Mouse (Mus musculus) midbrain, embryonic 14.5 days (tissue): ENCODE results near the gene Cfap74. TPM values are rescaled to one million over a fixed set of nuclear protein-coding genes. Genes with fewer than 3 reads are reported as not detected.

Source experiments
- ATAC-seq: fragments of 200-750 bp; cut with Nextera tagmentation; 2 replicates; pipeline ENCODE4 v1.8.0; 2017; ENCODE audit warnings: moderate number of reproducible peaks, moderate library complexity; ENCODE audit not compliant: low FRiP score, low TSS enrichment
- DNase-seq: peaks from one replicate; pipeline ENCODE4 v3.0.0-alpha.2; 2015
- H3K27ac ChIP-seq: fragments of 300-500 bp; sonication (generic); replicated peaks from 2 replicates; pipeline ENCODE4 v1.5.1; 2014; ENCODE audit warnings: mild to moderate bottlenecking, low read depth, low read length, moderate library complexity
- H3K27me3 ChIP-seq: fragments of 300-500 bp; sonication (generic); 2 replicates; pipeline ENCODE4 v1.6.1; 2014; ENCODE audit warnings: low read length, control low read depth, mixed read lengths; ENCODE audit not compliant: control insufficient read depth, insufficient read depth
- H3K36me3 ChIP-seq: fragments of 300-500 bp; sonication (generic); 2 replicates; pipeline ENCODE4 v1.6.1; 2014; ENCODE audit warnings: low read length, control low read depth; ENCODE audit not compliant: control insufficient read depth, insufficient read depth
- H3K4me1 ChIP-seq: fragments of 300-500 bp; sonication (generic); 2 replicates; pipeline ENCODE4 v1.6.1; 2014; ENCODE audit warnings: mild to moderate bottlenecking, antibody characterized with exemption, low read length, control low read depth; ENCODE audit not compliant: control insufficient read depth, insufficient read depth
- H3K4me2 ChIP-seq: fragments of 300-500 bp; sonication (generic); 2 replicates; pipeline ENCODE4 v1.6.1; 2014; ENCODE audit warnings: mild to moderate bottlenecking, low read length, moderate library complexity
- H3K4me3 ChIP-seq: fragments of 300-500 bp; sonication (generic); replicated peaks from 2 replicates; pipeline ENCODE4 v1.5.1; 2014; ENCODE audit warnings: low read depth, low read length
- H3K9ac ChIP-seq: fragments of 300-500 bp; sonication (generic); replicated peaks from 2 replicates; pipeline ENCODE4 v1.6.1; 2014; ENCODE audit warnings: mild to moderate bottlenecking, low read length, moderate library complexity
- H3K9me3 ChIP-seq: fragments of 300-500 bp; sonication (generic); 2 replicates; pipeline ENCODE4 v1.6.1; 2016; ENCODE audit warnings: low read length, control low read depth, mixed read lengths; ENCODE audit not compliant: control insufficient read depth
- WGBS: fragments of 180-500 bp; shearing (Covaris S2); extraction: QIAGEN DNeasy Blood & Tissue Kit; methylation state at CpG from one replicate; pipeline ENCODE4 v1.1.7; 2014; 5-methylcytosine and 5-hydroxymethylcytosine counted together
- polyA plus RNA-seq: library from polyadenylated mRNA; unstranded; fragments of >200 nt; fragmentation: Nextera tagmentation; extraction: Ambion mirVana; gene quantifications from 2 replicates; pipeline ENCODE4 v1.2.1, GENCODE M21; 2014

Gene Cfap74
- polyA plus RNA-seq, result 3.3 and 3.6 TPM in 2 replicates

GRCm38 (mm10) chr4:155409058-155409776 is at the start of gene Cfap74:
Gene Cfap74 (plus strand): TSS chr4:155409190.
- no peaks in the 10 kb centered on the region for H3K27me3 ChIP-seq
- H3K36me3 ChIP-seq, result no peaks in the 10 kb centered on the region
- H3K27ac ChIP-seq, result peak within 1 kb of the TSS; percentile 46
- peak within 1 kb of the TSS; percentile 81 for H3K4me2 ChIP-seq
- peaks cover 7% of the 10 kb centered on the region; the same call in 1 of the 2 replicates for H3K4me1 ChIP-seq
- H3K4me3 ChIP-seq, result peak within 1 kb of the TSS; percentile 50
- under 1% methylated on average over 35 of the region's 35 CpGs for WGBS
- DNase-seq, result peak; percentile 94
- H3K9ac ChIP-seq, result peak within 1 kb of the TSS; percentile 40; the same call in 1 of the 2 replicates
- no peaks in the 10 kb centered on the region for H3K9me3 ChIP-seq
- ATAC-seq, result peak; percentile 96

- Histone ChIP-seq H3K9ac (no peak overlapping the region), H3K4me1 (0 out of 2 replicates have a peak, but pooled peaks cover 3% of the 10 kb centered on the region), H3K27ac (no peak overlapping the region), H3K9me3 (no peaks in the 10 kb centered on the region), H3K4me2 (no peak overlapping the region), H3K4me3 (no peak overlapping the region), H3K27me3 (peaks cover 43% of the 10 kb centered on the region), H3K36me3 (no peaks in the 10 kb centered on the region)
- DNase-seq (no peak), ATAC-seq (no peak)
- 40% methylated on average over 12 of the region's 12 CpGs for WGBS
These were observed 49.2 kb upstream of the Cfap74 start for GRCm38 (mm10) chr4:155359560-155360464.

- Histone ChIP-seq H3K9me3 (no peaks in the 10 kb centered on the region), H3K36me3 (no peaks in the 10 kb centered on the region), H3K27ac (no peak overlapping the region), H3K4me2 (peak overlapping the region; percentile 51), H3K9ac (no peak overlapping the region), H3K4me3 (peak overlapping the region; percentile 33), H3K27me3 (peaks cover 43% of the 10 kb centered on the region), H3K4me1 (0 out of 2 replicates have a peak, but pooled peaks cover 3% of the 10 kb centered on the region)
- ATAC-seq (no peak), DNase-seq (no peak)
- WGBS, result 1% methylated on average over 42 of the region's 42 CpGs
These were observed 48.1 kb upstream of the Cfap74 start for GRCm38 (mm10) chr4:155360856-155361255.

GRCm38 (mm10) chr4:155361303-155361791 is 47.6 kb upstream of the Cfap74 start, which contains the start of gene Prkcz:
Gene Prkcz (minus strand): TSS chr4:155361361.
- H3K4me1 ChIP-seq, result 0 out of 2 replicates have a peak, but pooled peaks cover 3% of the 10 kb centered on the region
- H3K27me3 ChIP-seq, result peaks cover 43% of the 10 kb centered on the region
- H3K4me3 ChIP-seq, result peak within 1 kb of the TSS; percentile 33
- no peak for ATAC-seq
- no peak within 1 kb of the TSS for H3K9ac ChIP-seq
- H3K27ac ChIP-seq, result no peak within 1 kb of the TSS
- DNase-seq, result peak; percentile 69
- H3K36me3 ChIP-seq, result no peaks in the 10 kb centered on the region
- peak within 1 kb of the TSS; percentile 51 for H3K4me2 ChIP-seq
- under 1% methylated on average over 51 of the region's 51 CpGs for WGBS
- no peaks in the 10 kb centered on the region for H3K9me3 ChIP-seq

GRCm38 (mm10) chr4:155362443-155362842 is 46.5 kb upstream of the Cfap74 start:
- no peak overlapping the region for H3K4me3 ChIP-seq
- no peaks in the 10 kb centered on the region for H3K36me3 ChIP-seq
- ATAC-seq, result no peak
- no peaks in the 10 kb centered on the region for H3K9me3 ChIP-seq
- no peak overlapping the region for H3K4me2 ChIP-seq
- H3K9ac ChIP-seq, result no peak overlapping the region
- H3K27me3 ChIP-seq, result peaks cover 43% of the 10 kb centered on the region
- H3K27ac ChIP-seq, result no peak overlapping the region
- no peak for DNase-seq
- 0 out of 2 replicates have a peak, but pooled peaks cover 3% of the 10 kb centered on the region for H3K4me1 ChIP-seq
- WGBS, result 35% methylated on average over 5 of the region's 5 CpGs

- no peak overlapping the region for H3K27ac ChIP-seq
- H3K4me2 ChIP-seq, result no peak overlapping the region
- 93% methylated on average over 6 of the region's 6 CpGs for WGBS
- H3K36me3 ChIP-seq, result no peaks in the 10 kb centered on the region
- H3K4me3 ChIP-seq, result no peak overlapping the region
- ATAC-seq (no peak), DNase-seq (no peak)
- peaks cover 16% of the 10 kb centered on the region for H3K27me3 ChIP-seq
- no peaks in the 10 kb centered on the region for H3K9me3 ChIP-seq
- H3K4me1 ChIP-seq, result no peaks in the 10 kb centered on the region
- H3K9ac ChIP-seq, result no peak overlapping the region
These were observed 42.2 kb upstream of the Cfap74 start for GRCm38 (mm10) chr4:155366784-155367183.

GRCm38 (mm10) chr4:155367739-155368138 is 41.3 kb upstream of the Cfap74 start:
- WGBS, result 91% methylated on average over 9 of the region's 9 CpGs
- H3K4me3 ChIP-seq, result no peak overlapping the region
- ATAC-seq (no peak), DNase-seq (no peak)
- no peaks in the 10 kb centered on the region for H3K36me3 ChIP-seq
- H3K4me1 ChIP-seq, result no peaks in the 10 kb centered on the region
- H3K27ac ChIP-seq, result no peak overlapping the region
- H3K9ac ChIP-seq, result no peak overlapping the region
- peaks cover 7% of the 10 kb centered on the region for H3K27me3 ChIP-seq
- H3K9me3 ChIP-seq, result no peaks in the 10 kb centered on the region
- H3K4me2 ChIP-seq, result no peak overlapping the region

GRCm38 (mm10) chr4:155368684-155369083 is 40.3 kb upstream of the Cfap74 start:
- 22% methylated on average over 12 of the region's 12 CpGs for WGBS
- ATAC-seq, result no peak

More at GRCm38 (mm10) chr4:155368684-155369083, 40.3 kb upstream of the Cfap74 start:
- H3K27ac ChIP-seq, result no peak overlapping the region
- no peak overlapping the region for H3K9ac ChIP-seq
- H3K27me3 ChIP-seq, result peaks cover 3% of the 10 kb centered on the region; the same call in 1 of the 2 replicates
- H3K36me3 ChIP-seq, result no peaks in the 10 kb centered on the region
- DNase-seq, result peak; percentile 64
- no peak overlapping the region for H3K4me2 ChIP-seq
- no peaks in the 10 kb centered on the region for H3K4me1 ChIP-seq
- H3K4me3 ChIP-seq, result no peak overlapping the region
- H3K9me3 ChIP-seq, result no peaks in the 10 kb centered on the region
